Mouse (Mus musculus) telencephalon, adult 2 months (tissue): ENCODE data around the gene Flna.
A peak's percentile ranks its signal among the peaks of the same experiment; 100 is the strongest.

ENCODE experiments used
- DNase-seq: peaks from one replicate; pipeline ENCODE4 v3.0.0-alpha.2; 2011; ENCODE audit warnings: low read depth, low spot score

Gene Flna

GRCm38 (mm10) chrX:74249615-74250014 lies at the start of gene Flna:
Gene Flna, minus strand, starts transcription at chrX:74249820.
- DNase-seq: no peak

GRCm38 (mm10) chrX:74298348-74298747 lies 48.7 kb upstream of the Flna start:
- DNase-seq: no peak

- peak; percentile 95 for DNase-seq
These were observed 47.2 kb upstream of the Flna start, which contains the start of gene Atp6ap1 for GRCm38 (mm10) chrX:74296538-74297448. Gene Atp6ap1, plus strand, starts transcription at chrX:74297097.

- DNase-seq: no peak
These were observed 43.8 kb upstream of the Flna start for GRCm38 (mm10) chrX:74293431-74293830.

GRCm38 (mm10) chrX:74283092-74283437 lies 33.4 kb upstream of the Flna start:
- DNase-seq: no peak

- DNase-seq: peak; percentile 85
These were observed 32.9 kb upstream of the Flna start for GRCm38 (mm10) chrX:74282395-74283091.

- no peak for DNase-seq
These were observed 32.2 kb upstream of the Flna start, which contains the start of the genes Taz and Dnase1l1 for GRCm38 (mm10) chrX:74281732-74282394. Gene Taz, plus strand, starts transcription at chrX:74281912. Gene Dnase1l1, minus strand, starts transcription at chrX:74282337.

GRCm38 (mm10) chrX:74281041-74281731 lies 31.6 kb upstream of the Flna start:
- no peak for DNase-seq

- DNase-seq: no peak
These were observed 28.3 kb upstream of the Flna start for GRCm38 (mm10) chrX:74277916-74278315.

GRCm38 (mm10) chrX:74273422-74274322 lies 24.1 kb upstream of the Flna start:
- no peak for DNase-seq

GRCm38 (mm10) chrX:74270902-74271551 lies 21.4 kb upstream of the Flna start:
- DNase-seq: no peak

GRCm38 (mm10) chrX:74270062-74270901 lies 20.7 kb upstream of the Flna start, which contains the start of gene Rpl10:
Gene Rpl10, plus strand, starts transcription at chrX:74270812.
- peak; percentile 98 for DNase-seq

- DNase-seq: no peak
These were observed 20.1 kb upstream of the Flna start for GRCm38 (mm10) chrX:74269736-74270061.

- no peak for DNase-seq
These were observed 8.1 kb upstream of the Flna start for GRCm38 (mm10) chrX:74257746-74258145.

GRCm38 (mm10) chrX:74254888-74255565 lies 5.4 kb upstream of the Flna start:
- DNase-seq: no peak

GRCm38 (mm10) chrX:74254153-74254887 lies 4.7 kb upstream of the Flna start, which contains the start of gene Emd:
Gene Emd, plus strand, starts transcription at chrX:74254687.
- DNase-seq: peak; percentile 91

- no peak for DNase-seq
These were observed 969 bp downstream of the Flna start for GRCm38 (mm10) chrX:74248651-74249050.

- DNase-seq: no peak
These were observed 2.9 kb downstream of the Flna start for GRCm38 (mm10) chrX:74246693-74247092.
